Mouse (Mus musculus): ENCODE results near the gene Zfyve21. TPM values are rescaled to one million over a fixed set of nuclear protein-coding genes. Genes with fewer than 3 reads are reported as not detected.

Gene Zfyve21
- polyA plus RNA-seq, 1 experiment from 2014 or later: 88.6 TPM

DNA sequence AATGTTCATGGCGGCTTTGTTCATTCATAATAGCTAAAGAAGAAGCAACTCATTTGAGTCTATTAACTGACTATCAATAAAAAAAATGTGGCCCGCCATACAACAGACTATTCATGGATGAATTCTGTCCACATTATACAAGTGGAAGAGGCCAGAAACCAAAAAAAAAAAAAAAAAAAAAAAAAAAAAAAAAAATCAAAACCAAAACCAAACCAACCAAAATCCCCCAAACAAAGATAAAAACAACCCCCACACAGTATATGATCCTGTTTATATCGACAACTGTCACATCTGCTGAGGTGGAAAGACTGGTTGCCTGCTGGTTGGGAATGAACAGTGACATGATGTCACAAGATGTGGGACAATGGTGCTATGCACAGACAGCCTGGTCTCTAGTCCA lies 61.5 kb downstream of the Zfyve21 start:
- 95% methylated on average over 3 of the region's 3 CpGs for WGBS
- Histone ChIP-seq H3K36me3 (no peaks in the 10 kb centered on the region), H3K9me3 (no peaks in the 10 kb centered on the region), H3K27ac (no peak overlapping the region), H3K9ac (replicated peaks) (no peak overlapping the region), H3K27me3 (no peaks in the 10 kb centered on the region), H3K4me2 (no peak overlapping the region), H3K4me3 (replicated peaks) (no peak overlapping the region), H3K4me1 (replicated peaks) (no peaks in the 10 kb centered on the region)
- ATAC-seq (ENCODE audit: insufficient number of reproducible peaks, insufficient read depth, low FRiP score, low TSS enrichment, low read depth): no peak

GRCm38 (mm10) chr12:111878213-111878612 lies 64.2 kb downstream of the Zfyve21 start:
- WGBS: 18% methylated on average over 3 of the region's 3 CpGs
- Histone ChIP-seq H3K27ac (no peak overlapping the region), H3K4me1 (replicated peaks) (no peaks in the 10 kb centered on the region), H3K4me2 (no peak overlapping the region), H3K36me3 (no peaks in the 10 kb centered on the region), H3K27me3 (no peaks in the 10 kb centered on the region), H3K9ac (replicated peaks) (no peak overlapping the region), H3K9me3 (no peaks in the 10 kb centered on the region), H3K4me3 (replicated peaks) (no peak overlapping the region)
- 0 out of 2 replicates have a peak, but pooled peaks have one; percentile 37 for ATAC-seq (ENCODE audit: insufficient number of reproducible peaks, insufficient read depth, low FRiP score, low TSS enrichment, low read depth)

Other genes starting within 250 kb of the Zfyve21 start
- 65.5 and 70.9 TPM in 2 replicates for gene Mark3, start 239.6 kb upstream of the Zfyve21 start, polyA plus RNA-seq (2016; fragmentation: Nextera tagmentation; extraction: Ambion mirVana)
- 102 and 112 TPM in 2 replicates for gene Ckb, start 141.8 kb upstream of the Zfyve21 start, polyA plus RNA-seq (2016; fragmentation: Nextera tagmentation; extraction: Ambion mirVana)
- gene Trmt61a, start 136.1 kb upstream of the Zfyve21 start, polyA plus RNA-seq (2016; fragmentation: Nextera tagmentation; extraction: Ambion mirVana): 10.4 and 11.4 TPM in 2 replicates
- gene Bag5, start 100.9 kb upstream of the Zfyve21 start, polyA plus RNA-seq (2016; fragmentation: Nextera tagmentation; extraction: Ambion mirVana): 60.5 and 60.9 TPM in 2 replicates
- gene Apopt1, start 100.9 kb upstream of the Zfyve21 start, polyA plus RNA-seq (2016; fragmentation: Nextera tagmentation; extraction: Ambion mirVana): 59.3 and 63.8 TPM in 2 replicates
- gene Klc1, start 55.3 kb upstream of the Zfyve21 start, polyA plus RNA-seq (2016; fragmentation: Nextera tagmentation; extraction: Ambion mirVana): 114 and 121 TPM in 2 replicates
- gene Xrcc3, start 297 bp upstream of the Zfyve21 start, polyA plus RNA-seq (2016; fragmentation: Nextera tagmentation; extraction: Ambion mirVana): 8.0 and 10.2 TPM in 2 replicates
- gene Ppp1r13b, start 93.9 kb downstream of the Zfyve21 start, polyA plus RNA-seq (2016; fragmentation: Nextera tagmentation; extraction: Ambion mirVana): 11.5 and 13.0 TPM in 2 replicates
- gene Atp5mpl, start 152.8 kb downstream of the Zfyve21 start, polyA plus RNA-seq (2016; fragmentation: Nextera tagmentation; extraction: Ambion mirVana): 648 and 683 TPM in 2 replicates
- 0.97 and 1.4 TPM in 2 replicates for gene Tdrd9, start 157.4 kb downstream of the Zfyve21 start, polyA plus RNA-seq (2016; fragmentation: Nextera tagmentation; extraction: Ambion mirVana)
- gene Rd3l, start 167.1 kb downstream of the Zfyve21 start, polyA plus RNA-seq (2016; fragmentation: Nextera tagmentation; extraction: Ambion mirVana): not detected in 2 replicates

All from limb, embryonic 12.5 days (tissue).